Mouse (Mus musculus) forebrain, embryonic 14.5 days (tissue): ENCODE measurements around the gene Tbxas1. TPM values are rescaled to one million over a fixed set of nuclear protein-coding genes. Genes with fewer than 3 reads are reported as not detected.

Experiments used
- ATAC-seq: fragments of 200-750 bp; cut with Nextera tagmentation; 2 replicates; pipeline ENCODE4 v1.8.0; 2017; ENCODE audit warnings: mild to moderate bottlenecking, moderate library complexity
- DNase-seq: peaks from one replicate; pipeline ENCODE4 v3.0.0-alpha.2; 2015; ENCODE audit warnings: low spot score
- H3K27ac ChIP-seq: fragments of 300-500 bp; sonication (generic); 2 replicates; pipeline ENCODE4 v1.5.1; 2014; ENCODE audit warnings: low read depth, mild to moderate bottlenecking, control low read depth, low read length, moderate library complexity
- H3K27me3 ChIP-seq: fragments of 300-500 bp; sonication (generic); replicated peaks from 2 replicates; pipeline ENCODE4 v1.6.1; 2014; ENCODE audit warnings: low read length, control low read depth, mixed read lengths; ENCODE audit not compliant: control insufficient read depth, insufficient read depth
- H3K36me3 ChIP-seq: fragments of 300-500 bp; sonication (generic); 2 replicates; pipeline ENCODE4 v1.6.1; 2014; ENCODE audit warnings: low read length, control low read depth; ENCODE audit not compliant: control insufficient read depth, insufficient read depth
- H3K4me1 ChIP-seq: fragments of 300-500 bp; sonication (generic); 2 replicates; pipeline ENCODE4 v1.6.1; 2014; ENCODE audit warnings: antibody characterized with exemption, low read length, control low read depth; ENCODE audit not compliant: control insufficient read depth, insufficient read depth
- H3K4me2 ChIP-seq: fragments of 300-500 bp; sonication (generic); 2 replicates; pipeline ENCODE4 v1.6.1; 2014; ENCODE audit warnings: mild to moderate bottlenecking, control low read depth, low read length
- H3K4me3 ChIP-seq: fragments of 300-500 bp; sonication (generic); 2 replicates; pipeline ENCODE4 v1.5.1; 2014; ENCODE audit warnings: low read depth, low read length, control low read depth
- H3K9ac ChIP-seq: fragments of 300-500 bp; sonication (generic); 2 replicates; pipeline ENCODE4 v1.6.1; 2014; ENCODE audit warnings: mild to moderate bottlenecking, low read length, control low read depth, moderate library complexity
- H3K9me3 ChIP-seq: fragments of 300-500 bp; sonication (generic); replicated peaks from 2 replicates; pipeline ENCODE4 v1.6.1; 2016; ENCODE audit warnings: low read length, control low read depth, mixed read lengths; ENCODE audit not compliant: control insufficient read depth
- WGBS: fragments of 180-500 bp; shearing (Covaris S2); extraction: QIAGEN DNeasy Blood & Tissue Kit; methylation state at CpG from one replicate; pipeline ENCODE4 v1.1.7; 2014; 5-methylcytosine and 5-hydroxymethylcytosine counted together
- polyA plus RNA-seq: library from polyadenylated mRNA; unstranded; fragments of >200 nt; fragmentation: Nextera tagmentation; extraction: Ambion mirVana; gene quantifications from 2 replicates; pipeline ENCODE4 v1.2.1, GENCODE M21; 2014

Tbxas1 gene
- polyA plus RNA-seq, 1 experiment from 2014 or later, result 1.2 TPM

GRCm38 (mm10) chr6:39058936-39059335 is 183.7 kb downstream of the Tbxas1 start:
- ATAC-seq (no peak), DNase-seq (no peak)
- Histone ChIP-seq H3K27ac (no peak overlapping the region), H3K4me3 (no peak overlapping the region), H3K27me3 (no peaks in the 10 kb centered on the region), H3K36me3 (no peaks in the 10 kb centered on the region), H3K9ac (no peak overlapping the region), H3K4me2 (no peak overlapping the region), H3K9me3 (no peaks in the 10 kb centered on the region), H3K4me1 (peaks cover 9% of the 10 kb centered on the region; the same call in 1 of the 2 replicates)
- 75% methylated on average over 3 of the region's 3 CpGs for WGBS

- WGBS, result 90% methylated on average over 12 of the region's 12 CpGs
Observed at GRCm38 (mm10) chr6:39059547-39060497, 184.6 kb downstream of the Tbxas1 start.

GRCm38 (mm10) chr6:39061180-39061579 is 186.0 kb downstream of the Tbxas1 start:
- 47% methylated on average over 4 of the region's 4 CpGs for WGBS
- Histone ChIP-seq H3K36me3 (no peaks in the 10 kb centered on the region), H3K9ac (no peak overlapping the region), H3K27ac (no peak overlapping the region), H3K9me3 (no peaks in the 10 kb centered on the region), H3K4me1 (0 out of 2 replicates have a peak, but pooled peaks cover 3% of the 10 kb centered on the region), H3K4me3 (no peak overlapping the region), H3K4me2 (no peak overlapping the region), H3K27me3 (no peaks in the 10 kb centered on the region)
- DNase-seq, result no peak
- ATAC-seq, result no peak

More at GRCm38 (mm10) chr6:39059547-39060497, 184.6 kb downstream of the Tbxas1 start:
- ATAC-seq (no peak), DNase-seq (no peak)
- Histone ChIP-seq H3K4me3 (no peak overlapping the region), H3K27ac (no peak overlapping the region), H3K36me3 (no peaks in the 10 kb centered on the region), H3K4me1 (peaks cover 3% of the 10 kb centered on the region; the same call in 1 of the 2 replicates), H3K9ac (no peak overlapping the region), H3K4me2 (no peak overlapping the region), H3K27me3 (no peaks in the 10 kb centered on the region), H3K9me3 (no peaks in the 10 kb centered on the region)

GRCm38 (mm10) chr6:39063541-39063940 is 188.3 kb downstream of the Tbxas1 start:
- DNase-seq, result no peak
- ATAC-seq, result no peak
- 0 out of 2 replicates have a peak, but pooled peaks cover 3% of the 10 kb centered on the region for H3K4me1 ChIP-seq
- H3K27ac ChIP-seq, result no peak overlapping the region
- no peak overlapping the region for H3K9ac ChIP-seq
- no peaks in the 10 kb centered on the region for H3K27me3 ChIP-seq
- H3K9me3 ChIP-seq, result no peaks in the 10 kb centered on the region
- WGBS, result 57% methylated on average over 2 of the region's 2 CpGs
- H3K36me3 ChIP-seq, result no peaks in the 10 kb centered on the region
- H3K4me3 ChIP-seq, result no peak overlapping the region
- no peak overlapping the region for H3K4me2 ChIP-seq

- Histone ChIP-seq H3K36me3 (no peaks in the 10 kb centered on the region), H3K4me2 (no peak overlapping the region), H3K9ac (no peak overlapping the region), H3K4me3 (no peak overlapping the region), H3K4me1 (no peaks in the 10 kb centered on the region), H3K9me3 (no peaks in the 10 kb centered on the region), H3K27ac (no peak overlapping the region), H3K27me3 (no peaks in the 10 kb centered on the region)
- DNase-seq (peak; percentile 94), ATAC-seq (peak; percentile 87)
- 42% methylated on average over 12 of the region's 12 CpGs for WGBS
Observed at GRCm38 (mm10) chr6:39066935-39067578, 191.9 kb downstream of the Tbxas1 start.

- DNase-seq (no peak), ATAC-seq (no peak)
- H3K9ac ChIP-seq, result no peak overlapping the region
- no peak overlapping the region for H3K27ac ChIP-seq
- H3K9me3 ChIP-seq, result no peaks in the 10 kb centered on the region
- H3K4me1 ChIP-seq, result peaks cover 11% of the 10 kb centered on the region
- H3K4me3 ChIP-seq, result no peak overlapping the region
- no peak overlapping the region for H3K4me2 ChIP-seq
- H3K36me3 ChIP-seq, result no peaks in the 10 kb centered on the region
- no peaks in the 10 kb centered on the region for H3K27me3 ChIP-seq
- 66% methylated on average over 5 of the region's 5 CpGs for WGBS
Observed at GRCm38 (mm10) chr6:39072664-39073063, 197.5 kb downstream of the Tbxas1 start.

GRCm38 (mm10) chr6:39074186-39074585 is 199.0 kb downstream of the Tbxas1 start:
- Histone ChIP-seq H3K9me3 (no peaks in the 10 kb centered on the region), H3K4me2 (no peak overlapping the region), H3K27ac (no peak overlapping the region), H3K27me3 (no peaks in the 10 kb centered on the region), H3K4me3 (no peak overlapping the region), H3K4me1 (peaks cover 11% of the 10 kb centered on the region), H3K36me3 (no peaks in the 10 kb centered on the region), H3K9ac (no peak overlapping the region)
- peak; percentile 89 for ATAC-seq
- DNase-seq, result peak; percentile 83

GRCm38 (mm10) chr6:39076498-39076897 is 201.3 kb downstream of the Tbxas1 start:
- H3K9me3 ChIP-seq, result no peaks in the 10 kb centered on the region
- no peak overlapping the region for H3K4me3 ChIP-seq
- no peak overlapping the region for H3K27ac ChIP-seq
- DNase-seq, result no peak
- no peak overlapping the region for H3K9ac ChIP-seq
- no peak for ATAC-seq
- H3K36me3 ChIP-seq, result no peaks in the 10 kb centered on the region
- H3K4me1 ChIP-seq, result peaks cover 11% of the 10 kb centered on the region
- H3K27me3 ChIP-seq, result no peaks in the 10 kb centered on the region
- H3K4me2 ChIP-seq, result no peak overlapping the region

- Histone ChIP-seq H3K4me2 (no peak overlapping the region), H3K9ac (no peak overlapping the region), H3K36me3 (no peaks in the 10 kb centered on the region), H3K27me3 (no peaks in the 10 kb centered on the region), H3K4me3 (no peak overlapping the region), H3K4me1 (no peaks in the 10 kb centered on the region), H3K9me3 (no peaks in the 10 kb centered on the region), H3K27ac (no peak overlapping the region)
- 85% methylated on average over 4 of the region's 4 CpGs for WGBS
- no peak for ATAC-seq
- DNase-seq, result no peak
Observed at GRCm38 (mm10) chr6:39104631-39105030, 229.4 kb downstream of the Tbxas1 start.
